Mouse (Mus musculus) heart, embryonic 12.5 days (tissue): ENCODE data around the gene Nt5c3. TPM values are rescaled to one million over a fixed set of nuclear protein-coding genes. Genes with fewer than 3 reads are reported as not detected.
"Not testable (repeated sequence)": the region's sequence is repeated elsewhere in the genome, so short reads cannot be mapped to it uniquely, and the experiment has no call there.

Experiments
- ATAC-seq: fragments of 200-750 bp; cut with Nextera tagmentation; 2 replicates; pipeline ENCODE4 v1.8.0; 2017; ENCODE audit warnings: moderate TSS enrichment, moderate library complexity; ENCODE audit not compliant: insufficient number of reproducible peaks, low FRiP score
- H3K27ac ChIP-seq: fragments of 300-500 bp; sonication (generic); 2 replicates; pipeline ENCODE4 v1.5.1; 2016; ENCODE audit warnings: mild to moderate bottlenecking, moderate library complexity; ENCODE audit not compliant: poor library complexity, severe bottlenecking
- H3K27me3 ChIP-seq: fragments of 300-500 bp; sonication (generic); replicated peaks from 2 replicates; pipeline ENCODE4 v1.6.1; 2016; ENCODE audit warnings: mild to moderate bottlenecking, moderate library complexity
- H3K36me3 ChIP-seq: fragments of 300-500 bp; sonication (generic); 2 replicates; pipeline ENCODE4 v1.6.1; 2016; ENCODE audit warnings: mild to moderate bottlenecking, moderate library complexity
- H3K4me1 ChIP-seq: fragments of 300-500 bp; sonication (generic); replicated peaks from 2 replicates; pipeline ENCODE4 v1.6.1; 2016; ENCODE audit warnings: mild to moderate bottlenecking
- H3K4me2 ChIP-seq: fragments of 300-500 bp; sonication (generic); 2 replicates; pipeline ENCODE4 v1.6.1; 2016; ENCODE audit warnings: mild to moderate bottlenecking, moderate library complexity
- H3K4me3 ChIP-seq: fragments of 300-500 bp; sonication (generic); 2 replicates; pipeline ENCODE4 v1.5.1; 2016; ENCODE audit warnings: mild to moderate bottlenecking
- H3K9ac ChIP-seq: fragments of 300-500 bp; sonication (generic); 2 replicates; pipeline ENCODE4 v1.6.1; 2016; ENCODE audit warnings: mild to moderate bottlenecking, moderate library complexity
- H3K9me3 ChIP-seq: fragments of 300-500 bp; sonication (generic); replicated peaks from 2 replicates; pipeline ENCODE4 v1.6.1; 2016; ENCODE audit warnings: mild to moderate bottlenecking, moderate library complexity
- WGBS: fragments of 180-500 bp; shearing (Covaris S2); methylation state at CpG from one replicate; pipeline ENCODE4 v1.1.7; 2016; 5-methylcytosine and 5-hydroxymethylcytosine counted together
- polyA plus RNA-seq: library from polyadenylated mRNA; unstranded; fragments of >200 nt; fragmentation: Nextera tagmentation; extraction: Ambion mirVana; gene quantifications from 2 replicates; pipeline ENCODE4 v1.2.1, GENCODE M21; 2016

Nt5c3 gene
- polyA plus RNA-seq, 1 experiment from 2014 or later = 77.4 TPM

- peaks cover 16% of the 10 kb centered on the region for H3K4me1 ChIP-seq
- H3K9me3 ChIP-seq = no peaks in the 10 kb centered on the region
- no peak overlapping the region for H3K27ac ChIP-seq
- H3K4me3 ChIP-seq = no peak overlapping the region
- WGBS = 23% methylated on average over 2 of the region's 2 CpGs
- H3K9ac ChIP-seq = no peak overlapping the region
- ATAC-seq = no peak
- H3K4me2 ChIP-seq = no peak overlapping the region
- peaks cover 36% of the 10 kb centered on the region for H3K36me3 ChIP-seq
- no peaks in the 10 kb centered on the region for H3K27me3 ChIP-seq
Measured at GRCm38 (mm10) chr6:56870027-56870426, 53.7 kb downstream of the Nt5c3 start.

GRCm38 (mm10) chr6:56868565-56868964, 55.2 kb downstream of the Nt5c3 start:
- Histone ChIP-seq H3K4me1 (peaks cover 16% of the 10 kb centered on the region), H3K9me3 (no peaks in the 10 kb centered on the region), H3K27me3 (no peaks in the 10 kb centered on the region), H3K27ac (no peak overlapping the region), H3K4me3 (no peak overlapping the region), H3K36me3 (peaks cover 34% of the 10 kb centered on the region), H3K4me2 (no peak overlapping the region), H3K9ac (no peak overlapping the region)
- 52% methylated on average over 8 of the region's 8 CpGs for WGBS
- no peak for ATAC-seq

- Histone ChIP-seq H3K4me1 (peaks cover 16% of the 10 kb centered on the region), H3K36me3 (peaks cover 39% of the 10 kb centered on the region)
- 97% methylated on average over 1 of the region's 1 CpGs for WGBS
- H3K9me3 ChIP-seq, ATAC-seq, H3K27me3 ChIP-seq, H3K27ac ChIP-seq, H3K4me3 ChIP-seq, H3K4me2 ChIP-seq, H3K9ac ChIP-seq: not testable (repeated sequence)
Measured at GRCm38 (mm10) chr6:56866899-56867298, 56.8 kb downstream of the Nt5c3 start.

GRCm38 (mm10) chr6:56860205-56860848, 63.4 kb downstream of the Nt5c3 start:
- Histone ChIP-seq H3K27me3 (no peaks in the 10 kb centered on the region), H3K4me1 (0 out of 2 replicates have a peak, but pooled peaks cover 4% of the 10 kb centered on the region), H3K4me3 (no peak overlapping the region), H3K4me2 (no peak overlapping the region), H3K36me3 (peaks cover 48% of the 10 kb centered on the region), H3K9ac (no peak overlapping the region), H3K9me3 (no peaks in the 10 kb centered on the region), H3K27ac (no peak overlapping the region)
- ATAC-seq = 0 out of 2 replicates have a peak, but pooled peaks have one; percentile 36
- WGBS = 80% methylated on average over 8 of the region's 8 CpGs

GRCm38 (mm10) chr6:56856748-56857147, 67.0 kb downstream of the Nt5c3 start:
- H3K4me1 ChIP-seq = 0 out of 2 replicates have a peak, but pooled peaks cover 4% of the 10 kb centered on the region
- no peak overlapping the region for H3K4me3 ChIP-seq
- peaks cover 39% of the 10 kb centered on the region for H3K36me3 ChIP-seq
- H3K27me3 ChIP-seq = no peaks in the 10 kb centered on the region
- H3K9ac ChIP-seq = no peak overlapping the region
- WGBS = 75% methylated on average over 5 of the region's 5 CpGs
- H3K9me3 ChIP-seq = no peaks in the 10 kb centered on the region
- H3K4me2 ChIP-seq = no peak overlapping the region
- no peak for ATAC-seq
- no peak overlapping the region for H3K27ac ChIP-seq

GRCm38 (mm10) chr6:56854803-56855202, 68.9 kb downstream of the Nt5c3 start:
- H3K4me2 ChIP-seq = no peak overlapping the region
- H3K4me1 ChIP-seq = no peaks in the 10 kb centered on the region; the same call in 1 of the 2 replicates
- H3K27ac ChIP-seq = no peak overlapping the region
- WGBS = 94% methylated on average over 8 of the region's 8 CpGs
- no peak overlapping the region for H3K4me3 ChIP-seq
- no peaks in the 10 kb centered on the region for H3K9me3 ChIP-seq
- no peak for ATAC-seq
- no peak overlapping the region for H3K9ac ChIP-seq
- no peaks in the 10 kb centered on the region for H3K27me3 ChIP-seq
- H3K36me3 ChIP-seq = peaks cover 37% of the 10 kb centered on the region

GRCm38 (mm10) chr6:56850315-56850714, 73.4 kb downstream of the Nt5c3 start:
- H3K4me3 ChIP-seq = no peak overlapping the region
- no peak overlapping the region for H3K9ac ChIP-seq
- H3K4me2 ChIP-seq = no peak overlapping the region
- H3K36me3 ChIP-seq = peaks cover 23% of the 10 kb centered on the region
- H3K27me3 ChIP-seq = no peaks in the 10 kb centered on the region
- peaks cover 20% of the 10 kb centered on the region for H3K4me1 ChIP-seq
- WGBS = 52% methylated on average over 7 of the region's 7 CpGs
- H3K27ac ChIP-seq = 0 out of 2 replicates have a peak overlapping the region, but pooled peaks have one; percentile 25
- ATAC-seq = no peak
- no peaks in the 10 kb centered on the region for H3K9me3 ChIP-seq

GRCm38 (mm10) chr6:56848974-56849373, 74.8 kb downstream of the Nt5c3 start:
- Histone ChIP-seq H3K9ac (no peak overlapping the region), H3K9me3 (no peaks in the 10 kb centered on the region), H3K27ac (no peak overlapping the region), H3K4me3 (no peak overlapping the region), H3K4me1 (peaks cover 20% of the 10 kb centered on the region), H3K36me3 (peaks cover 24% of the 10 kb centered on the region), H3K4me2 (no peak overlapping the region), H3K27me3 (no peaks in the 10 kb centered on the region)
- WGBS = 78% methylated on average over 3 of the region's 3 CpGs
- ATAC-seq = no peak

GRCm38 (mm10) chr6:56844365-56844764, 79.4 kb downstream of the Nt5c3 start:
- Histone ChIP-seq H3K9me3 (no peaks in the 10 kb centered on the region), H3K4me3 (no peak overlapping the region), H3K4me2 (no peak overlapping the region), H3K36me3 (peaks cover 8% of the 10 kb centered on the region), H3K9ac (no peak overlapping the region), H3K27ac (no peak overlapping the region), H3K27me3 (no peaks in the 10 kb centered on the region), H3K4me1 (peaks cover 17% of the 10 kb centered on the region)
- no peak for ATAC-seq
- WGBS = 62% methylated on average over 2 of the region's 2 CpGs

GRCm38 (mm10) chr6:56843229-56843628, 80.5 kb downstream of the Nt5c3 start:
- Histone ChIP-seq H3K4me1 (peaks cover 6% of the 10 kb centered on the region; the same call in 1 of the 2 replicates), H3K36me3 (peaks cover 12% of the 10 kb centered on the region), H3K4me3 (no peak overlapping the region), H3K27me3 (no peaks in the 10 kb centered on the region), H3K9me3 (no peaks in the 10 kb centered on the region), H3K27ac (no peak overlapping the region), H3K9ac (no peak overlapping the region), H3K4me2 (no peak overlapping the region)
- ATAC-seq = no peak
- WGBS = 80% methylated on average over 3 of the region's 3 CpGs

GRCm38 (mm10) chr6:56837621-56838020, 86.1 kb downstream of the Nt5c3 start:
- H3K27ac ChIP-seq = no peak overlapping the region
- no peak overlapping the region for H3K9ac ChIP-seq
- no peak for ATAC-seq
- peaks cover 9% of the 10 kb centered on the region for H3K4me1 ChIP-seq
- peaks cover 28% of the 10 kb centered on the region for H3K36me3 ChIP-seq
- 77% methylated on average over 3 of the region's 3 CpGs for WGBS
- H3K27me3 ChIP-seq = no peaks in the 10 kb centered on the region
- no peak overlapping the region for H3K4me3 ChIP-seq
- no peak overlapping the region for H3K4me2 ChIP-seq
- H3K9me3 ChIP-seq = no peaks in the 10 kb centered on the region

- no peak overlapping the region for H3K4me3 ChIP-seq
- H3K4me1 ChIP-seq = peaks cover 9% of the 10 kb centered on the region
- no peak for ATAC-seq
- no peak overlapping the region for H3K9ac ChIP-seq
- H3K27ac ChIP-seq = no peak overlapping the region
- no peak overlapping the region for H3K4me2 ChIP-seq
- H3K27me3 ChIP-seq = no peaks in the 10 kb centered on the region
- 91% methylated on average over 12 of the region's 12 CpGs for WGBS
- no peaks in the 10 kb centered on the region for H3K9me3 ChIP-seq
- peaks cover 28% of the 10 kb centered on the region for H3K36me3 ChIP-seq
Measured at GRCm38 (mm10) chr6:56837166-56837565, 86.6 kb downstream of the Nt5c3 start.
